Mouse (Mus musculus): Measurements from ENCODE around the gene 4632433K11Rik.

Gene 4632433K11Rik

DNA sequence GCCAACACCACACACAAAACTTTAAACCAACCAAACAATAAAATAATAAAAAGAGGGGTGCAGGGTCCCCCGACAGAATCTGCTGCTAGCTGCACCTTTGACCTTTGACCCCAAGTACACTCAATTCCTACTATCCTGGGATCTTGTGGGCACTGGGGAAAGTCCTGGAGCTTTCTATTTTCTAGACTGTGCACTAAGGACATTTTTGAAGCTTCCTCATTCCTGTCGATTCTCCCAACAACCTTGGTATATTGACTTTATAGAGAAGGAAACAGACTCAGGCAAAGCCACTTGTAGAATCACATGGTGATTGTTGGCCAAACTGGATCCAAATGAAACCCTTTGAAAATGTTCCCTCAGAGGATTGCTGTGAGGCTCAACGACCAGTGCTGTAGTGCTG is 17.9 kb upstream of the 4632433K11Rik start:
- TF ChIP-seq GATA4 (IDR thresholded peaks at IDR 0.05; ENCODE audit: insufficient replicate concordance, low read length) = no peak

DNA sequence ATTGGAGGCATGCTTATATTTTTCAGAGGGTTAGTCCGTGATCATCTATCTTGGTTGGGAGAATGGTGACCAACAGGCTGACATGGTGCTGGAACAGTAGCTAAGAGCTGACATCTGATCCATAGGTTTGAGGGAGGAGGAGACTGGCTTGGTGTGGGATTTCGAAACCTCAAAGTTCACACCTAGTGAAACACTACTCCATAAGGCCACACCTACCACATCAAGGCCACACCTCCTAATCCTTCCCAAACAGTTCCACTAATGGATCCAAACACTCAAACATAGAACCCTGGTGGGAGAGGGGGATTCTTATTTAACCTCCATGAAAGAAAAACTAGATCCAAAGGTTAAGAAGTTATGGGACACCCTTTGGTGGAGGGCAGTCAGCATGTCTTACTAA is 17.0 kb upstream of the 4632433K11Rik start:
- TF ChIP-seq GATA4 (IDR thresholded peaks at IDR 0.05; ENCODE audit: insufficient replicate concordance, low read length) = no peak

DNA sequence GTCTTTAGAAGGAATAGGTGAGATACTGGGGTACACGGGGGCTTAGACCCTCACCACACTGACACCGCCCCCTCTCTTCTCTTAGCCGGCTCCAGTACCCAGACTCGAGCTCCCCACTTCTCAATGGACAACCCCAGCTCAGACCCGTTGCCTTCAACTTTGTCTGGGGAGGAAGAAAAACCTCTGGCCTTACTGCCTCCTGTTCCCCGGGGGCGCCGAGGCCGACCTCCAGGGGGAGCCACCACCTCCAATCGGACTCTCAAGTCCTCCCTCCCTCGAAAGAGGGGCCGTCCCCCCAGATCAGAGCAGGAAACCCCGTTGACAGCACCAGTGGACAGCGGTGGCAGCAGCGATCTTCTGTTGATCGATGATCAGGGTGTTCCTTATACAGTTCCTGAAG is 16.6 kb upstream of the 4632433K11Rik start:
- no peak for TF ChIP-seq GATA4 (IDR thresholded peaks at IDR 0.05; ENCODE audit: insufficient replicate concordance, low read length)

DNA sequence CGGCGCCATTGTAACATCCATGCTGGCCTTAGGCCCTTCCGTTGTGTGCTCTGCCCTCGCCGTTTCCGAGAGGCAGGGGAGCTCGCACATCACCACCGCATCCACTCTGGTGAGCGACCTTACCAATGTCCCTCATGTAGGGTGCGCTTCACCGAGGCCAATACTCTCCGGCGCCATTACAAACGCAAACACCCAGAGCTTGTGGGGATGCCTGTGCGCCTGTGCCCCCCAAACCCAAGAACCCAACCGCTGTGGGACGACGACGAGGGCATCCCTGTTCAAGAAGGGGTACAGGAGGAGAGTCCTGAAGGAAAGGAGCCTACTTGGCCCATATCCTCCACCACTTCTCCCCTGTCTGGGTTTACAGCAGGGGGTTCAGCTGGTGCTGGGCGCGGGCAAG is 16.0 kb upstream of the 4632433K11Rik start:
- TF ChIP-seq GATA4 (IDR thresholded peaks at IDR 0.05; ENCODE audit: insufficient replicate concordance, low read length) = no peak

DNA sequence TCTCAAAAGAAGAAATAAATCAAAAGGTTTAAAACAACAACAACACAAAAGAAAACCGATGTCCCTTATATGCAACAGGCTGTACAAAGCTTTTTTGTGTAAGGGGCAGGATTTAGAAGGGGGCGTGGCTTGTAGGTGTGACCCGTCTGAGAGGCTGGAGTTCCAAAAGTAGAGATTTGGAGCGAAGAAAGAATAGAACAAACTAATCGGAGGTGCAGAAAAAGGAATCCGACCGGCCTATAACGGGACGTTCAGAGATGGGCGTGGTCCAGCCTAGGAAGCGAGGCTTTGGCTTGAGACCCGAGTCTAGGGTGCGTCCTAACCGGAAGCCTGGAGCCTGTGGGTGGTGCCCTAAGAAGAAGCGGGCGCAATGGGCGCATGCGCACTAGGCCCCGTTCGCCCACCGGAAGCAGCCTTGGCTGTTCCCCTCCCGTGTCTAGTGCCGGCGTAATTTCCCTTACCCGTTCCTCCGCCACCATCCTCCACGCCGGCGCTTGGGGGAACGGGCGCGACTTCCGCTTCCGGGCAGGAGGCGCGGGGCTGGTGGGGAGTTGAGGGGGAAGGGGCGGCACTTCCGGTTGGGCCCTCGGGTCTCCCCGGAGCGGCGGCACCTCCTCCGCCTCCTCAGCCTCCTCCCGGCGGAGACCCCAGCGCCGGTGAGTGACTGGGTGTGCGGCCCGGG is 13.8 kb upstream of the 4632433K11Rik start, which contains the start of the genes Zfp865 and Ccdc106:
Gene Zfp865, plus strand, starts transcription at position 377 of the 682 bp plus-strand sequence.
Gene Ccdc106, plus strand, starts transcription at position 554 of the 682 bp plus-strand sequence.
- peak; percentile 39; the same call in 1 of the 2 replicates for TF ChIP-seq GATA4 (IDR thresholded peaks at IDR 0.05; ENCODE audit: insufficient replicate concordance, low read length)

DNA sequence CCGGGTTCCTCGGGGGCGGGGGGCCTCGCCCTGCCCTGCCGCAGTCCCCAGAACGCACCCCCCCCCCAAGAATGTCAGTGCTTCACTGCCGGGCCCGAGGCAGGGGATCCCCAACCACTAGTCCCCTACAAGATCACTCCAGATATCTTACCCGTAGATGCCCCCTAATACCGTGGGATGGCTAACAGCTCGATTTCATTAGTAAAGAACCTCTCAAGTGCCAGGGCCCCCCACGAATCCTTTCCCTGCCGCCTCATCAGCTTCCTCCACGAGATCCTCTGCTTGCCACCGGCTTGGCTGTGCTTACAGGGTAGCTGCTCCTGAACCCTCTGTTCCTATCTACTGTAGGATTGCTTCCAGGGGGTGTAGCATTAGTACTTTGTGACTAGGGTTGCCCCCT is 13.2 kb upstream of the 4632433K11Rik start:
- no peak for TF ChIP-seq GATA4 (IDR thresholded peaks at IDR 0.05; ENCODE audit: insufficient replicate concordance, low read length)

DNA sequence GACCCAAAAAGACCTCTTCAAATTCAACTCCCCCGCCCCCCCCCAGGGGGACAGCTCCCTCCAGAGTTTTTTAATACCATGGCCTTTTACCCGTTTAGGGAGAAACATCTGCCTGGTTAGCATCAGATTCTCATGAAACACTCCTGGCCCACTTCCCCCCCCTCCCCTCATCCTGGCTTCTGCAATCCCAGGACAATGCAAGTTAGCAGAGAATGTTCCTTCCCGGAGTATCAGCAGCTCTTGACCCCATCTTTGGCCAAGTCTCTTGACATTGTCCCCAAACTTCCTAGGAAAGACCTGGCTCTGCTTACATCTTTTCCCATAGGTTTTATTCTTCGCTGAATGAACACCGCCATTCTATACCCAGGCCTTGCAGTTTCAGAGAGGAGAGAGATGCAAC is 12.7 kb upstream of the 4632433K11Rik start:
- TF ChIP-seq GATA4 (IDR thresholded peaks at IDR 0.05; ENCODE audit: insufficient replicate concordance, low read length) = no peak

DNA sequence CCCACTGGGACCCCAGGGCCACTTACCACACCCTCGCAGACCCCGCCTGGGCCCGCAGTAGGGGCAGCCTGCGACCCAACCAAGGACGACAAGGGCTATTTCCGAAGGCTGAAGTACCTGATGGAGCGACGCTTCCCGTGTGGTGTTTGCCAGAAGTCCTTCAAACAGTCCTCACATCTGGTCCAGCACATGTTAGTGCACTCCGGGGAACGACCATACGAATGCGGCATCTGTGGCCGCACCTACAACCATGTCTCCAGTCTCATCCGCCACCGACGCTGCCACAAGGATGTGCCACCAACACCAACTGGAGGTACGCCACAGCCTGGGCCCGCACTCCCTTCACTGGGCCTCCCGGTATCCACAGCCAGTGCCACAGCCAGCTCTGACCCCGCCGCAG is 4.4 kb upstream of the 4632433K11Rik start:
- no peak for TF ChIP-seq GATA4 (IDR thresholded peaks at IDR 0.05; ENCODE audit: insufficient replicate concordance, low read length)

DNA sequence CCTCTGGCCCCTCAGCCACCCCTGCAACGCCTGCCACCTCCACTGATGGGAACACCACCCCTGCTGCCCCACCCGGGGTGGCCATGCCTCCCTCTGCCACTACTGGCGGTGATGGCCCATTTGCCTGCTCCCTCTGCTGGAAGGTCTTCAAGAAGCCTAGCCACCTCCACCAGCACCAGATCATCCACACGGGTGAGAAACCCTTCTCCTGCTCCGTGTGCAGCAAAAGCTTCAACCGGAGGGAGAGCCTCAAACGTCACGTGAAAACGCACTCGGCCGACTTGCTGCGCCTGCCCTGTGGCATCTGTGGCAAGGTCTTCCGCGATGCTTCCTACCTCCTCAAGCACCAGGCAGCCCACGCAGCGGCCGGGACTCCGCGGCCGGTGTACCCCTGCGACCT is 4.0 kb upstream of the 4632433K11Rik start:
- TF ChIP-seq GATA4 (IDR thresholded peaks at IDR 0.05; ENCODE audit: insufficient replicate concordance, low read length) = no peak

DNA sequence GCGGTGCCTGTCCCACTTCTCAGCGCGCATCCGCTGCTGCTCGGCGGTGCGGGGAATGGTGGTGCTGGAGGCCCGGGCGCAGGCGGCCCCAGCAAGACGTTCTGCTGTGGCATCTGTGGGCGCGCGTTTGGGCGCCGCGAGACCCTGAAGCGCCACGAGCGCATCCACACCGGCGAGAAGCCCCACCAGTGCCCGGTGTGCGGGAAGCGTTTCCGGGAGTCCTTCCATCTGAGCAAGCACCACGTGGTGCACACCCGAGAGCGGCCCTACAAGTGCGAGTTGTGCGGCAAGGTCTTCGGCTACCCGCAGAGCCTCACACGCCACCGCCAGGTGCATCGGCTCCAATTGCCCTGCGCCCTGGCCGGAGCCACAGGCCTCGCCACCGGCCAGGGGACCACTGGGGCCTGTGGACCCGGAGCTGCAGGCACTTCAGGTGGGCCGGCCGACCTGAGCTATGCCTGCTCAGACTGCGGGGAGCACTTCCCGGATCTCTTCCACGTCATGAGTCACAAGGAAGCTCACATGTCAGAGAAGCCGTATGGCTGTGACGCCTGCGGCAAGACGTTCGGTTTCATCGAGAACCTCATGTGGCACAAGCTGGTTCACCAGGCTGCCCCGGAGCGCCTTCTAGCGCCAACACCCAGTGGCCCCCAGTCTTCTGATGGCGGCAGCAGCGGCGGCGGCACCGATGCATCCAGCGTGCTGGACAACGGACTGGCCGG is 3.2 kb upstream of the 4632433K11Rik start:
- TF ChIP-seq GATA4 (IDR thresholded peaks at IDR 0.05; ENCODE audit: insufficient replicate concordance, low read length) = no peak

DNA sequence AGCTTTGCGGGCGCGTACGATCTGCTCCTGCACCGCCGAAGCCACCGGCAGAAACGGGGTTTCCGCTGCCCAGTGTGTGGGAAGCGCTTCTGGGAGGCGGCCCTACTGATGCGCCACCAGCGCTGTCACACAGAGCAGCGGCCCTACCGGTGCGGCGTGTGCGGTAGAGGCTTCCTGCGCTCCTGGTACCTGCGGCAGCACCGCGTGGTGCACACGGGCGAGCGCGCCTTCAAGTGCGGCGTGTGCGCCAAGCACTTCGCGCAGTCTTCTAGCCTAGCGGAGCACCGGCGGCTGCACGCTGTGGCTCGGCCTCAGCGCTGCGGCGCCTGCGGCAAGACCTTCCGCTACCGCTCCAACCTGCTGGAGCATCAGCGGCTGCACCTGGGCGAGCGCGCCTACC is 2.4 kb upstream of the 4632433K11Rik start:
- no peak for TF ChIP-seq GATA4 (IDR thresholded peaks at IDR 0.05; ENCODE audit: insufficient replicate concordance, low read length)

DNA sequence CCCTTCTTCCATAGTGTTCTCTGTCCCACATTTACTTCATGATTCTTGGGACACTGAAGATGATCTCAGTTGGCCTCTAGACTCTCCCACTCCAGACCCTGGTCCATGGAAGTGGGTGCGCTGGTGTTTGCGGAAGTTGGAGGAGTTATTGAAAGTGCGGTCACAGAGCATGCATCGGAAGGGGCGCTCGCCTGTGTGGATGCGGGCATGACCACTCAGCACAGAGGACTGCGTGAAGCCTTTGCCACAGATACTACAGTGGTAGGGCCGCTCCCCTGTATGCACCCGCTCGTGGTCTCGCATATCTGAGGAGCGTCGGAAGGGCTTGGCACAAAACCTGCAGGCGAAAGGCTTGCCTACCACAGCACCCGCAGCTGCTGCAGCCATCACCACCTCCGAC is 1.7 kb downstream of the 4632433K11Rik start:
- no peak for TF ChIP-seq GATA4 (IDR thresholded peaks at IDR 0.05; ENCODE audit: insufficient replicate concordance, low read length)

DNA sequence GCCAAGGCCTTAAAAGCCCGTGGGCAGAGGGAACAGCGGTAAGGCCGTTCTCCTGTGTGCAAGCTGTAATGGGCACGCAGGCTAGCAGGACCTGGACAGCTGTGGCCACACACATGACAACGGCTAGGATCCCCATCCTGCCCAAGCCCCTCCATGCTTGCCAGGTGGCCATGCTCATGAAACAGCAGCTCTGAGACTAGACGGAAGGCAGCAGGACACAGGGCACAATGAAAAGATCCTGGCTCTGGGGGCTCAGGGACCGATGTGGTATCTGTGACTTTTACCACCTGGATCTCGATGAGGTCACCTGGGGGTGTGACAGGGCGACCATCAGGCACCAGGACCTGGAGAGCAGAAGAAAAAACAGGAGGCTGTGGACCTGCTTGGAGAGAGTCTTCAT is 2.2 kb downstream of the 4632433K11Rik start:
- no peak for TF ChIP-seq GATA4 (IDR thresholded peaks at IDR 0.05; ENCODE audit: insufficient replicate concordance, low read length)

DNA sequence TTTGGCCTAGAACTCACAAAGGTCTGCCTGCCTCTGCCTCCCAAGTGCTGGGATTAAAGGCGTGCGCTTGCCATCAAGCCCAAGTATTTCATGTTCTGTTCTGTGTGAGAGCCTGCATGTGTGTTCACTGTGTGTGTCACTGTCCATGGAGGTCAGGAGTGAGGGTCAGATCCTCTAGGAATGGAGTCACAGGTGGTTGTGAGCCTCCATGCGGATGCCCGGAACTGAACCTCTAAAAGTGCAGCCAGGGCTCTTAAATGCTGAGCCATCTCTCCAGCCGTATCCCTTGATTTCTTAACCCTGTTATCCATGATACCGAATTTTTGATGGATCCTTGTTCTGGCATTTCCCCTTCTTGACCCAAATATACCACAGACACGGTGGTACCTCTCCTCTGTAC is 3.1 kb downstream of the 4632433K11Rik start:
- no peak for TF ChIP-seq GATA4 (IDR thresholded peaks at IDR 0.05; ENCODE audit: insufficient replicate concordance, low read length)

DNA sequence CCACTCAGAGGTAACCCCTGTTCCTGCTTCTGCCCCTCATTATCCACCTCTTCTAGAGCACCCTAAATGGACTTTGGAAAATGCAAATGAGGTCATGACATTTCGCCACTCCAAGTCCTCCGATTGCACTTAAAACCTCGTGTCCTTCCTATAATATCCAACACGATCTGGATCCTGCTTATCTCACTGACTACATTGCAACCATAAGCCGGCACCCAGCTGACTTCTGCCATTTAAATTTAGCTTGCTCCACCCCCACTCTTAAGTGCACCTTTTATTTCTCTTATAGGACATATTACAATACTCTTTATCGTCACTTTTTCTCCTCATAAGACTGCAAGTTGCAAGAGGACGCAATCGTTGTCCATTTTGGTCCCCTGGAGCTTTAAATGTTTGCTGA is 3.5 kb downstream of the 4632433K11Rik start:
- no peak for TF ChIP-seq GATA4 (IDR thresholded peaks at IDR 0.05; ENCODE audit: insufficient replicate concordance, low read length)

DNA sequence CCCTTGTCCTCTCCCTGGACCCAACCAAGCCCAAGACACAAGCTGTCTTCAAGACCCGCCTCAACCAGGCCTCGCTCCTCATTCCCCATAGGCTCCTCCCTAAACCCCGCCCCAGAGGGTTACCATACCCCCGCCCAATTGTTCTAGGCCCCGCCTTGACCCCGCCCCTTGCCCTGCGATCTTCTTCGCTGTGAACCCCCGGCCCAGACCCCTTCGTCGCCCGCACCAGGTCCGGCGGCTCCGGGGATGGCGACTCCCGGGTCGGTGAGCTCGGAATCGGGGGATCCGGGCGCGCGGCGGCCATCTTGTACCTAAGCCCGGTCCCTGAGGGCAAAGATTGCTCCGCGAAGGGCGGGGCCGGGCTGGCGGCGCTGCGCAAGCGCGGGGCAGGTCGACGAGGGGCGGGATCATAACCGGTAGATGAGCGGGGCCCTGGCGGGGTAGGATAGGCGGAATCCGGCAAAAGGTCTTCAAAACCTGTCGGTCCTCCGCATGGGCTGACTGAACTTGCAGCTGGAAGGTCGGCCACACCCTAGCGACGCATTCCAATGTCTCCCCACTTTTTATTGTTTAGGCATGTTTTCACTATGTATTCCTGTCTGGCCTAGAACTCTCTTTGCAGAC is 4.3 kb downstream of the 4632433K11Rik start, which contains the start of gene Zfp784:
Gene Zfp784, minus strand, starts transcription at position 338 of the 624 bp plus-strand sequence.
- peak; percentile 40; the same call in 1 of the 2 replicates for TF ChIP-seq GATA4 (IDR thresholded peaks at IDR 0.05; ENCODE audit: insufficient replicate concordance, low read length)
